Mouse (Mus musculus) urinary bladder, postnatal 10 days (tissue): ENCODE data around the gene Zfp518b.

Experiments used
- DNase-seq: peaks from one replicate; pipeline ENCODE4 v3.0.0; 2022; ENCODE audit warnings: low spot score

The Zfp518b gene

GRCm38 (mm10) chr5:38684164-38684911 lies at the start of gene Zfp518b:
TSS of gene Zfp518b (minus strand) at chr5:38684826.
- DNase-seq = no peak

GRCm38 (mm10) chr5:38708940-38709581 lies 24.4 kb upstream of the Zfp518b start:
- DNase-seq = no peak

- no peak for DNase-seq
Observed at GRCm38 (mm10) chr5:38707364-38708075, 22.9 kb upstream of the Zfp518b start.

- DNase-seq = no peak
Observed at GRCm38 (mm10) chr5:38702941-38703340, 18.3 kb upstream of the Zfp518b start.

GRCm38 (mm10) chr5:38702091-38702490 lies 17.5 kb upstream of the Zfp518b start:
- no peak for DNase-seq

- DNase-seq = no peak
Observed at GRCm38 (mm10) chr5:38698466-38698865, 13.8 kb upstream of the Zfp518b start.

- no peak for DNase-seq
Observed at GRCm38 (mm10) chr5:38698046-38698445, 13.4 kb upstream of the Zfp518b start.

- no peak for DNase-seq
Observed at GRCm38 (mm10) chr5:38696616-38697375, 12.2 kb upstream of the Zfp518b start.

- DNase-seq = no peak
Observed at GRCm38 (mm10) chr5:38692859-38693258, 8.2 kb upstream of the Zfp518b start.

- DNase-seq = no peak
Observed at GRCm38 (mm10) chr5:38689186-38689585, 4.6 kb upstream of the Zfp518b start.

GRCm38 (mm10) chr5:38687694-38688093 lies 3.1 kb upstream of the Zfp518b start:
- no peak for DNase-seq

- DNase-seq = no peak
Observed at GRCm38 (mm10) chr5:38658836-38659235, 25.8 kb downstream of the Zfp518b start.

- DNase-seq = no peak
Observed at GRCm38 (mm10) chr5:38656204-38656603, 28.4 kb downstream of the Zfp518b start.

- no peak for DNase-seq
Observed at GRCm38 (mm10) chr5:38655421-38655928, 29.2 kb downstream of the Zfp518b start.

- DNase-seq = no peak
Observed at GRCm38 (mm10) chr5:38654571-38654970, 30.1 kb downstream of the Zfp518b start.

- DNase-seq = no peak
Observed at GRCm38 (mm10) chr5:38653101-38653500, 31.5 kb downstream of the Zfp518b start.

- no peak for DNase-seq
Observed at GRCm38 (mm10) chr5:38651455-38651854, 33.2 kb downstream of the Zfp518b start.

- no peak for DNase-seq
Observed at GRCm38 (mm10) chr5:38641526-38641925, 43.1 kb downstream of the Zfp518b start.

GRCm38 (mm10) chr5:38636301-38636749 lies 48.3 kb downstream of the Zfp518b start:
- DNase-seq = no peak

- DNase-seq = no peak
Observed at GRCm38 (mm10) chr5:38635696-38636095, 48.9 kb downstream of the Zfp518b start.

GRCm38 (mm10) chr5:38634321-38635164 lies 50.1 kb downstream of the Zfp518b start:
- no peak for DNase-seq
